Mouse (Mus musculus) 416B (cell line): Measurements from ENCODE around the gene Cdc20.

Source experiments
- DNase-seq: peaks from one replicate; pipeline ENCODE4 v3.0.0; 2011; ENCODE audit warnings: low read depth

Gene Cdc20

DNA sequence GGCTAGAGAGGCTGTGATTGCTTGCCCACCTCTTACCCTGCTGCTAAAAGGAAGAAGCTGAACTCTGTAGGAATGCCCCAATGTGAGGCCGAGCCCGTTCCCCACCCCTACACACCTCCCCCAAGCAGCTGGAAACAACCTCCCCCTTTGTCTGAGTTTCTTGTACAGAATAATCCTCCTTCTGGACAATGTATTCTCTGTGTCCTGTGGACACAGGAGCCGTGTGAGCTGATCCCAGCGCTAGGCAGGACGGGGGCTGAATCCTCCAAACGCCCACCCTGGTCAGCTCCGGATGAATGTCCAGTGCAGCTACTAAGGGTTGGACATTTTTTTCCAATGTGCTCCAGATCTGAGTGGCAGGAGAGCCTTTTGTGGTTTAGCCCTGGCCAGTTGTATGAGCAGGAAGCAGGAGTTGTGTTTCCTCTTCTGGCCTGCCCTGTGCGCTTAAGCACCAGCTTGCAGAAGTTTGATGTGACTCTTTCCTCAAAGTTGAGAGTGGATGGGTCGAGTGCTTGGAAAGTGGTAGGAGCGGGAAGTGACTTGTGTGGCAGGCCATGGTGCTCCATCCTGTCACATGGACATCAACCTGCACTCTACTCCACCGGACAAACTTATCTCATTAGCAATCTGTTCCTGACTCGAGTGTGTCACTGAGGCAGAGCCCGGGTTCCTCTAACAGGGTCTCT lies 19.9 kb downstream of the Cdc20 start:
- DNase-seq, result no peak

DNA sequence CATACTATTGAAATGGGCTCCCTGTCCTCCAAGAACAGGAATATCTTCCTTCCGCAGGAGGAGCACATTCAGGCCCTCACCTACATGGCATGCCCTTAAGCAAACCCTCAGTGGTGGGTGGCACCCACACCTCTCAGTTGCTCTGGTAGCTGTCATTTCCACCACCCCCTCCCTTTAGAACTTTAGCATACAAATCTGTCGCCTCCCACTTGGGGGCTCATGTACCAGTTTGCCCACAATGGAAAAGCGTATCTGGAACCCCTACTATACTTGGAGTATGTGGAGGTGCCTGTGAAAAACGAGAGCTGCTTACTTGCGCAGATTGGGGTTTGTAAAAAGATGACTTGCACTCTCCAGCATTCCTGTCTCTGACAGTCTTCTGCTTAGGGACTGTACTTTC lies 20.8 kb downstream of the Cdc20 start:
- DNase-seq, result no peak

DNA sequence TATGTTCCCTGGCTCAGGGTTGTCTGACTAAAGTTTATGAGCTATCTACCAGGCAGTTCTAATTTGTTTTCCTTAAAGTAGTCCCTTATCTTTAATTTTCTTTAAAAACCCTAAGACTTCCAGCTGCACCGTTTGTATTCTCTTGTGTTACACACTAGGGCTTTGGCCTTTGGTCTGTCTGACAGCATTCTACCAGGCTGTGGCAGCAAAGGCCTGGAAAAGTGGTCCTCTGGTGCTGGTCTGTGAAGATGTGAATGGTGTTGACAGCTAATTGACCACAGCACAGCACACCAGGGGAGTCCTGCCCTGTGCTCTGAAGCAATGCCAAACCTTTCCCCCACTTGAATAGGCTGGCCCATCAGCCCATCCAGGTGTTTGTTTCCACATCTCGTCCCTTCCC lies 21.4 kb downstream of the Cdc20 start:
- DNase-seq, result no peak

DNA sequence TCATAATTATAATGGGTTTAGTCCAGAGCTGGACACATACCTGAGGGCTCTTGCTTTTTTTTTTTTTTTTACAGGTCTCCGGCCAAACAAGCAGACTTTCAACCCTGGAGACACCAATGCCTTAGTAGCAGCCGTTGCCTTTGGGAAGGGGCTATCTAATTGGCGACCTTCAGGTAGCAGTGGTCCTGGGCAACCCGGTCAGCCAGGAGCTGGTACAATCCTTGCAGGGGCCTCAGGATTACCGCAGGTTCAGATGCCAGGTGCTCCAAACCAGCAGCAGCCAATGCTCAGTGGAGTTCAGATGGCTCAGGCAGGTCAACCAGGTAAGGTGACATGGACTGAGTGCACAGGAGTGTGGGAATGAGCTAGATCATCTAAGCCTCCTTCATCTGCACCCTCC lies 23.6 kb downstream of the Cdc20 start:
- DNase-seq, result no peak

DNA sequence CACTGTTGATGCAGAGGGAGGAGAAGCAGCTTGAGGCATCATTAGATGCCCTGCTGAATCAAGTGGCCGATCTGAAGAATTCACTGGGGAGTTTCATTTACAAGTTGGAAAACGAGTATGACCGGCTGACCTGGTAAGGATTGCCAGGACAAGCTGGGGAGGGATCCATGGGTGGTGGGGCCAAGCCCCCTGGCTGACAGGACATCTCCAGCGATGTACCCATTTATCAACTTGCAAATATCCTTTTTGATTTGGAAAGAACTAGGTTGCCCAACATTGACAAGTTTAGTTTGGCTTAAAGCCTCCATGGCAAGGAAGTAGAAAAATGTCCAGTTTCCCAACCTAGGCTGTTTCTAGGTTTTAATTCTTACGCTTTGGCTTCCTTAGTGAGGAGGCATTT lies 26.3 kb downstream of the Cdc20 start:
- no peak for DNase-seq

DNA sequence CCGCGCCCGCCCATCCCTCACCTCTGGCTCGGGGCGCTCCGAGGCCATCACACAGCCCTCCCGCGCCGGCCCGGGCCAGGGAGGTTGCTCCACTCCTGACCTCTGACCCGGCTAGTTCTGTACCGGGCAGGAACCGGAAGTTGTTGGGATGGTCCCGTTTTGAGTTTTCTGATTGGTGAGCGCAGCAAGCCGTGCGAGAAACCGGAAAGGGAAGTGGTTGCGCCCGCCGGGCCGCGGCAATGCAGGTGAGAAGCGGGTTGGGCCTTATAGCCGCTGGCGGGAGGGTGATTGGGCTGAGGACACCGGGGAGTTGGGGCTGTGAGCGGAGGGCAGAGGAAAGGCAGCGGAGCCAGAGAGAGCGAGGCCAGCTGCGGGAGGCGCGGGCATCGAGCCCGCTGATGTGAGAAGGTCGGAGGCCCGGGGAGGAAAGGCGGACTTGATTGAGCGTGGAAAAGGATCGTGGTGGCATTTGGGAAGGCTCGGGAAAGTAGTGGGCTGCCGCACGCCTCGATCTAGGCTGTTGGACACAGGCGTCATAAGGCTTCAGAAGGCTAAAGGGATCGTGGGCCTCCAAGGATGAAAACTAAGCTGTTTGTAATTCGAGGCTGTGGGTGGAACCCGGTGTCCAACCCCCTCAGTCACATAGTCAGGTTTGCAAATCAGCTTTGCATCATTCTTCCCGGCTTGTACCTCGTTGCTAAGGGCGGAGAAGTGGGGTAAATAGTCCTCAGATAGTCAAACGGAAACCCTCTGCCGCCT lies 27.8 kb downstream of the Cdc20 start, which contains the start of the genes Szt2 and Med8:
Szt2 (minus strand) TSS at position 132 of the 759 bp plus-strand sequence.
Med8 (plus strand) TSS at position 196 of the 759 bp plus-strand sequence.
- DNase-seq, result peak; percentile 96

DNA sequence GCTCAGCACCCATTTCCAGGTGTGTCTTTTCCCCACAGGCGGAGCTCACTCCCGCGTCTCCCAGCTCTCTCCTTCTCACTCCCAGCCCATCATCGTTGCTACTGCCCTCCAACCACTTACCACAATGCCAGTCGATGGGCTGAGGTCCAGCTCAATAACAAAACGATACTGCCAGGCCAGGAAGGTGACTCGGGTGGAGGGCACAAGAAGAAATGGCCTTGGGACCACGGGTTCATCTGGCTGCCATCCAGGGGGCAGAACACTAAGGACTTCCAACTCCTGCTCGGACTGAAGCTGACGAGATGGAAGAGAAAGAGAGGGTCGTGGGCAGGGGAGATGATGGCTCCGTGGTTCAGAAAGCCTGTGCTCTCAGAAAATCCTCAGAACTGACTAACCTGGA lies 34.5 kb downstream of the Cdc20 start:
- no peak for DNase-seq

DNA sequence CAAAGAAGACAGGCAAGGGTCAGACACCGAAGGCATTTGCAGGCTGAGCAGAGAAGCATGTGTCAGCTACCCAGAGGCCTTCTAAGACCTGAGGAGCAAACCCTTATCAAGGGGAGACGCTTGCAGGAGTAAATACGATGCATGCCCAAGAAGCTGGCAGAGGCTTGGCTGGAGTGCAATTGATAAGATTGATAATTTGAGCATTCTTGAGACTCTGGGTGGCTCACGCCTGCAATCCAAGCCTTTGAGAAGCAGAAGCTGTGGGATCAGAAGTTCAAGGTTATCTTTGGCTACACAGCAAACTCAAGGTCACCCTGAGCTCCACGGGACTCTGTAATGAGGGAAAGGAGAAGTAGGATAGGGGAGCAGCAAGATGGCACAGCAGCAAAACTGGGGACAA lies 35.2 kb downstream of the Cdc20 start:
- no peak for DNase-seq

DNA sequence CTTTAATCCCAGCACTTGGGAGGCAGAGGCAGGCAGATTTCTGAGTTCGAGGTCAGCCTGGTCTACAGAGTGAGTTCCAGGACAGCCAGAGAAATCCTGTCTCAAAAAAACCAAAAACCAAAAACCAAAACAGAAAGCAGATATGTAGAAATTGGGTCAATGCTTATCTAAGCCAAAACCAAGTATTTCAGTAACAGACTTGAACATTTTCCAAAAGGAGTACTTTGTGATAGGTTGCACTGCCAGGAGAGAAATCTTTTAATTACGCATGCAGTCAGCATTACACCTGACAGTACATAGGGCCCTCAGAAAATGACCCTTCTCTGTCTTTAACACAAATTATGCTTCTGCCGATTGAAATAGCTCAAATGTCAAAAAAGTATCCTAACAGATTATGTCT lies 35.7 kb downstream of the Cdc20 start:
- DNase-seq, result no peak

DNA sequence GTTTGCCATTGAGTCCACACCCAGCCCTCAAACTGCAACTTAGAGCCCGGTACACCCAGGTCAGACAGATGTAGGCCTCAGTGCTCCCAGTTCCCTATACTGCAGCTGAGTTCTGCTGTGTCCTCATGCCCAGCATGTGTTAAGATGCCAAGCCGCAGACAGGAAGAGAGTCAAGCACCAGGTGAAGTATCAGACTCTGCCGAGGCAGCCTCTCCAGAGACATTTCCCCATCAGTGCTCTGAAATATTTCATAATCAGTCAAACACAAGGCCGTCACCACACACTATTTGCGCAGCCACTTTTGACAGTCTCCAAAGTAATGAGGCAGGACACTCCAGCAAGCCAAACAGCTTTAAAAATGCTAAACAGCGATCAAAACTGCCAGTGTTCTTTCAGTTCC lies 38.8 kb downstream of the Cdc20 start:
- no peak for DNase-seq

DNA sequence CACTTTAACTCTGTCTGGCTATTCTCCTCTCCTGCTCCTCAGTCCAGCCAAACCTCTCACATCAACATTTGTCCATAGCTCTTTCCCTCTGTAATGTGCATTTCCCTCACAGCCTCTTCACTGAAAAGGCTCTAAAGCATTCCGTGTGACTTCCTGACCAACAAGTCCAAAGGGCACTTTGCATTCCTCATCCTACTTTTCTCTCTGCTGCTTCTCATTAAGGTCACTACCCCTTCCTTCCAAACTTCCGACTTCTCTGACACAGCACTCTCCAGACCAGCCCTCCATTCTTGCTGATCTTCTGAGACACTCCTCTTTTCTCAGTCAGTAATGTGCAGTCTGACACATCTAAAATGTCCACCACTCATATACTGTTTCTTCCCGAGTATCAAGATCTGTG lies 40.7 kb downstream of the Cdc20 start:
- DNase-seq, result no peak

DNA sequence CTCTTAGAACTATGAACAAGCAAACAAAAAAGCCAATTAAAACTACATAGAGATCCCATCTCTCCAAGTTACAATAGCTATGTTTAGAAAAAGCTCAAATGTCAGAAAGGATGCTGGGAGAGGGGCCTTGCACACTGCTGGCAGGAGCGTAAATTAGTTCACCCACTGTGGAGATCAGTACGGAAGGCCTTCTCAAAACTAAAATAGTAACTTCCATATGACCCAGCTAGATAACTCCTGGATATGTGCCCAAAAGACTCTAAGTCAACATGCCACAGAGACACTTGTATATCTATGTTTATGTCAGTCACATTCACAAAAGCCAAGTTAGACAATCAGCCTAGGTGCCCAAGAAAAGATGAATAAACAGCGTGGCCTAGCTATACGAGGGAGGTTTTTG lies 41.9 kb downstream of the Cdc20 start:
- no peak for DNase-seq

DNA sequence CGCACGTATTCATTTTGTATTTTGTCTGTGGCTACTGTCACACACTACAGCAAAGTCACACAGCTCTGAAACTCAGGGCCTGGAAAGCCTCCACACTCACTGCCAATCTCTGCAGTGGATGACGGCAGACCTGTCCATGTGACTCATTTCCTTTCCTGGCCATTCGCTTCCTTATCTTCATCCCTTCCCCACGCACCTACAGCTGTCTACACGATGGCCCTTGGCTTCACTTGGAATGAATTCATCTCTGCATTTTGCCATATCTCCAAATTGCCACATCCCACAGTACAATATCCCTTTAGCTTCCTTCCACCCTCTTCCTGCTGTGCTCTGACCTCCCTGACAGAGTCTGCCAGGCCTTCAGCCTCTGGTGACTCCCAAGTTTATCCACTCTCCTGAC lies 42.6 kb downstream of the Cdc20 start:
- DNase-seq, result peak; percentile 15

DNA sequence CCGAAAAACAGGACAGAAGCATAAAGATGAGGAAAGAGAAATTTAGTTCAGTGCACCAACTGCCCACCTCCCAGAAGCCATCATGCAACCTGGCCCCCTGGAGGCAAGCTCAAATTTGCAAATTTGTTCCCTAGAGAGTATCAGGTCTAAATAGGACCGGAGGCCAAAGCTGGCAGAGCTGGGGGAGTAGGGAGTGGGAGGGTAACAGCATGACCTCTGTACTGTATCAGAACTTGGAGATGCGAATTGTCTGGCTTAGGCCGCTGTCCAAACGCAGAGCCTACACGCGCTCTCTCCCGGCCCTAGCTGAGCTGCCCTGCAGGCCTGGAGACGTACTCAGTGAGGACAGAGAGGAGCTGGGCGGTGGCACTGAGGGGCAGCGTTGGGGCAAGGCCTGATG lies 47.0 kb downstream of the Cdc20 start:
- no peak for DNase-seq

DNA sequence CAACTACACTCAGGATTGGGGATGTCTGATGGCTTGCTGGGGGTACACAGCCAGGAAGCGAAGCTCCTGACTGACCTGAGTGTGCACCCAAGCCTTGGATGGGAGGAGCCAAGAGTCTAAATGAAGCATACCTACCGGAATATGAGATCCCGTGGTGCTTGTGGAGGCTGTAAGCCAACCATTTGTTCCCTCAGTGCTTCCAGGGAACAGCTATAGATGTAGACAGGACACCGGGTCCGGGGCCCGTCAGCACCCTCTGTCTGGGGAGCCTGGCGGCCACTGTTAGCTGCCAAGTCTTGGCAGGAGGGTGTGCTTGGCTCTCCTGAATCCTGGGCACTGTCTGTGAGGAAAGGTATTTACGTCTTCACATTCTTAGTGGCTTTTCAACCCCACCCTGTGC lies 49.8 kb downstream of the Cdc20 start:
- no peak for DNase-seq

DNA sequence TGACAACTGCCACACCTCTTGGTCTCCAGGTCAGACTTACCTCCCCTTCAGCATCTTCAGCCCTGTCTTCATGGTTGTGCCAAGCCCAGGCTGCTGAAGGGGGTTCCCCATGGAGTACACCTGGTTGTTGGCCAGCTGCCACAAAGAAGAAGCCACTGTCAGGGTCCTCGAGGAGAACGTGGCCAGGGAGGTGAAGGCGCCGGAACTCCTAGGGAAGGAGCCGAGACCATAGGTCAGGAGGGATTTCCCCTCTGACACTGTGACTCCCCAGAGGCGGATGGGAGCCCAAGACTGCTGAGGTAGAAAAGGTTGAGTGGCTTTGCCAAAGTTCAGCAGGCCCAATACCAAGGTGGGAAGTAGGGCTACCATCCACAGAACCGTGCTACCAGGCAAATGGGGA lies 53.9 kb downstream of the Cdc20 start:
- DNase-seq, result no peak
